ENCODE assay signal across 18 mouse cellular contexts in genomic region chr12:97994884-97995283, GRCm38 (mm10).
A peak's percentile ranks its signal among the peaks of the same experiment; 100 is the strongest.
DNase-seq lines count a peak whose midpoint lies in the region; ATAC-seq and TF ChIP-seq lines count a peak whose summit lies in the region.
"Had no signal": no experiment of that assay in that cellular context is flagged by ENCODE, and none has a peak within 500 bp of the region (broad histone marks: within the 10 kb centered on the region; RNA-seq: fewer than 3 reads in every experiment).

No protein-coding gene starts in this region.

- H3K4me2 ChIP-seq in kidney, embryonic 15.5 days, result no peak overlapping the region
- H3K4me2 ChIP-seq in lung, embryonic 14.5 days, result no peak overlapping the region
- H3K4me2 ChIP-seq: embryonic facial prominence, embryonic 13.5 days; forebrain, embryonic 12.5 days; hindbrain, embryonic 13.5 days had no signal

- TF ChIP-seq CTCF in lung, embryonic 14.5 days (IDR thresholded peaks at IDR 0.05; ENCODE audit: low read depth), result 0 out of 2 replicates have a peak, but pooled peaks have one; percentile 4
- TF ChIP-seq CTCF in lung, adult 2 months (IDR thresholded peaks at IDR 0.05; ENCODE audit: insufficient read depth, low read length), result no peak
- TF ChIP-seq CTCF in Patski (IDR thresholded peaks at IDR 0.05), result peak; percentile 52

- WGBS in kidney, embryonic 15.5 days, result 50% methylated on average over 1 of the region's 1 CpGs
- 37% methylated on average over 1 of the region's 1 CpGs for WGBS in lung, embryonic 14.5 days
- 31% methylated on average over 1 of the region's 1 CpGs for WGBS in lung, adult 2 months

- ATAC-seq in kidney, embryonic 15.5 days (replicated peaks; ENCODE audit: low FRiP score), result no peak
- ATAC-seq in lung, embryonic 14.5 days (ENCODE audit: insufficient read depth), result no peak
- no peak for ATAC-seq in Patski
- ATAC-seq: hindbrain, postnatal 0 days had no signal

- H3K36me3 ChIP-seq in kidney, embryonic 15.5 days, result no peaks in the 10 kb centered on the region
- H3K36me3 ChIP-seq in lung, embryonic 14.5 days (ENCODE audit: insufficient read depth), result no peaks in the 10 kb centered on the region
- H3K36me3 ChIP-seq: embryonic facial prominence, embryonic 13.5 days; forebrain, embryonic 12.5 days; G1E; heart, embryonic 10.5 days; hindbrain, embryonic 13.5 days had no signal

- no peak overlapping the region for H3K9ac ChIP-seq in kidney, embryonic 15.5 days
- H3K9ac ChIP-seq in lung, embryonic 14.5 days, result no peak overlapping the region
- H3K9ac ChIP-seq: embryonic facial prominence, embryonic 13.5 days; forebrain, embryonic 12.5 days; hindbrain, embryonic 13.5 days had no signal

- POLR2A ChIA-PET in Patski (lab: Charles Lee), result no interaction called here

- no peak overlapping the region for H3K4me3 ChIP-seq in kidney, embryonic 15.5 days (replicated peaks)
- H3K4me3 ChIP-seq in lung, embryonic 14.5 days (ENCODE audit: low read depth, low read length), result no peak overlapping the region
- no peak overlapping the region for H3K4me3 ChIP-seq in lung, adult 2 months (replicated peaks; ENCODE audit: extremely low read depth, low read depth, low read length)
- H3K4me3 ChIP-seq: embryonic facial prominence, embryonic 13.5 days; forebrain, embryonic 12.5 days; heart, embryonic 10.5 days; hindbrain, embryonic 13.5 days had no signal

- H3K27me3 ChIP-seq in kidney, embryonic 15.5 days, result no peaks in the 10 kb centered on the region
- H3K27me3 ChIP-seq in lung, embryonic 14.5 days (ENCODE audit: insufficient read depth, low read length), result no peaks in the 10 kb centered on the region
- H3K27me3 ChIP-seq in Patski, result no peaks in the 10 kb centered on the region
- H3K27me3 ChIP-seq: embryonic facial prominence, embryonic 13.5 days; forebrain, embryonic 12.5 days; hindbrain, embryonic 13.5 days had no signal

- in situ Hi-C loops in Patski (cut with MboI; ENCODE audit: low pct_unique_long_range_greater_than_20kb), result loop anchor here (5.0 kb wide), 1 partner anchor 187 kb away; no protein-coding TSS in a partner anchor

- CTCF ChIA-PET in Patski (lab: Charles Lee), result interaction anchor here (0.6 to 2.8 kb wide), 2 partner anchors 174 to 186 kb away, joined by 3 to 17 read pairs; no protein-coding TSS in a partner anchor

- no peak overlapping the region for H3K27ac ChIP-seq in kidney, embryonic 15.5 days
- no peak overlapping the region for H3K27ac ChIP-seq in lung, embryonic 14.5 days (ENCODE audit: low read depth)
- H3K27ac ChIP-seq: embryonic facial prominence, embryonic 13.5 days; forebrain, embryonic 12.5 days; heart, embryonic 10.5 days; hindbrain, embryonic 13.5 days; hindbrain, postnatal 0 days had no signal

- no peaks in the 10 kb centered on the region for H3K4me1 ChIP-seq in kidney, embryonic 15.5 days
- H3K4me1 ChIP-seq in lung, embryonic 14.5 days (ENCODE audit: insufficient read depth), result no peaks in the 10 kb centered on the region
- no peaks in the 10 kb centered on the region for H3K4me1 ChIP-seq in lung, adult 2 months (ENCODE audit: control insufficient read depth, insufficient read depth, low read length)
- H3K4me1 ChIP-seq: embryonic facial prominence, embryonic 13.5 days; forebrain, embryonic 12.5 days; hindbrain, embryonic 13.5 days had no signal

- no peak for TF ChIP-seq POLR2A in lung, adult 2 months (IDR thresholded peaks at IDR 0.05; ENCODE audit: borderline replicate concordance, extremely low read depth, low read depth, low read length)

- no peaks in the 10 kb centered on the region for H3K9me3 ChIP-seq in kidney, embryonic 15.5 days (replicated peaks)
- H3K9me3 ChIP-seq in lung, embryonic 14.5 days (ENCODE audit: low read depth, low read length), result no peaks in the 10 kb centered on the region
- H3K9me3 ChIP-seq: embryonic facial prominence, embryonic 13.5 days; forebrain, embryonic 12.5 days; heart, embryonic 10.5 days; hindbrain, embryonic 13.5 days had no signal

- peak; percentile 3 for DNase-seq in kidney, adult 9 months
- DNase-seq in lung, embryonic 14.5 days, result no peak
- DNase-seq in lung, adult 2 months, result no peak
- DNase-seq in Patski (ENCODE audit: low read depth, low spot score), result no peak
- no peak for DNase-seq in gastrocnemius, adult 18-20 months (ENCODE audit: low spot score)
- DNase-seq: adrenal gland, postnatal 10 days; cerebellum, adult 11 months; cerebellum, adult 9-10 months; cerebellum, postnatal 25 days; gastrocnemius, postnatal 36 days; heart, postnatal 14 days had no signal
